Mouse (Mus musculus) 416B (cell line): ENCODE measurements around the gene Syt12.

Source experiments
- DNase-seq: peaks from one replicate; pipeline ENCODE4 v3.0.0; 2011; ENCODE audit warnings: low read depth

Gene Syt12

DNA sequence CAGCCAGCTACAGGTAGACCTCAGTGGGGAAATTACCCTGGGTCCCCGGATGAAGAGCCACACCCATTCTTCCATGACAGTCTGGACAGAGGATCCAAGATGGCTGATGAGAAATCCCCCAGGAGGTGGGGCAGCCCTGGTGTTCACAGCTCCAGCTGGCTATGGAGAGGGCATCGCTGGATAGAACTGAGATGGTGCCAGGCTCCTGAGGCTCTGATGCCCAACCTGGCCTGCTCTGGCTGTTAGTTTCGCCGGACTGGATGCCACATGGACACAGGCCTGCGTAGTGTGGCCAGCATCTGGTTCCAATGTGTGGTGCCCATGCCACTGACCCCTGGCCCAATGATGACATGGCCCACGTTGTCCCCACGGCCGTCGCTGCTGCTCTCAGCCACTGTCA, 29.8 kb downstream of the Syt12 start:
- no peak for DNase-seq

DNA sequence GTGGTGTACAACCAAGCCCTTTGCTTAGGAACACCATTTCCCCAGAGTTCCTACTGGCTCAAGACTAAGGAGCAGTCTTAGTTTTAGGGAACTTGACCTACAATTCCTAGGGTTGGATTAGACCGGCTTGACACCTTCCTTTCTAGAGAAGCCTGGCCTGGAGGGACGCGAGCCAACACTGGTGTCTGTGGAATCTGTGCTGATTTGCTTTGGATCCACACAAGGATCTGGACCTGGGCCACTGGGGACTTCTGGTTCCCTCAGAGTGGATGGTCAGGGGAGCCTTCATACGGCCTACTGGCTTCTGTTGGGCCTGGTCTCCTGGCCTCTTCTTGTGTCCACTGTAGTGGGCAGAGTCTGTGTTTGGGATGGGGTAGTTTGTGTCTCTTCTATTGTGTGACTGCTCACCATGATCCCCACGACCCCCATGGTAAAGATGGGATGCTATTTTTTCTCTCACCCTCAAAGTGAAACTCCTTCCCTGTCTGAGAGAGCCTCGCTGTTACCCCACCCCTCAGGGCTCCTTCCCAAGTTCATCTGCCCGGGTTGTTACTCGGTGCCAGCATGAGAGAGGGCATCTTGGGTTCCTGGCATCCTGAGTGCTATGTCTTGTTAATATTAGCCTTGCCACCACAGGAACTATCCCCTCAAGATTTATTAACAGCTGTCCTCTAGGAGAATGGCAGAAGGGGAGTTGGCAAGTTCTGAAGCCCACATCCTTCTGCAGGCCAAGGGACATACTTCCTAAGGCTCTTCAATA, 30.4 kb downstream of the Syt12 start:
- no peak for DNase-seq

DNA sequence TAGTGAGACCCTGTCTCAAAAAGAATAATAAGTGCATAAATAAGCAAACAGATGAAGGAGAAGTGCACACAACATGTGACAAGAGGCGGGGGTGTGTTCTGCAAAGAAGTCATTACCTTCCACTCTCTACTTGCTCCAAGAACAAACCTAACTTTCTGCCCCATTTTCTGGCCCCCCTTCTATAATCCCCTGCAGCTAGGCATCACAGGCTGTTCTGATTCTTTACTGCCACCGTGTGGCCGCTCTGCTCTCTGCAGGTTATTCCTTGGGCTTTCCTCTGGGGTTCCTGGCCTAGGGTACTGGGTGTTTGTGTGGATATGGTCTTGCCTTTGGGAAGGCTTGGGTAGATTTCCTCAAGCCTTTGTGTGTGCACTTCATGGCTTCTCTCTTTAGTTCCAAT, 34.8 kb downstream of the Syt12 start:
- DNase-seq, result peak; percentile 72

DNA sequence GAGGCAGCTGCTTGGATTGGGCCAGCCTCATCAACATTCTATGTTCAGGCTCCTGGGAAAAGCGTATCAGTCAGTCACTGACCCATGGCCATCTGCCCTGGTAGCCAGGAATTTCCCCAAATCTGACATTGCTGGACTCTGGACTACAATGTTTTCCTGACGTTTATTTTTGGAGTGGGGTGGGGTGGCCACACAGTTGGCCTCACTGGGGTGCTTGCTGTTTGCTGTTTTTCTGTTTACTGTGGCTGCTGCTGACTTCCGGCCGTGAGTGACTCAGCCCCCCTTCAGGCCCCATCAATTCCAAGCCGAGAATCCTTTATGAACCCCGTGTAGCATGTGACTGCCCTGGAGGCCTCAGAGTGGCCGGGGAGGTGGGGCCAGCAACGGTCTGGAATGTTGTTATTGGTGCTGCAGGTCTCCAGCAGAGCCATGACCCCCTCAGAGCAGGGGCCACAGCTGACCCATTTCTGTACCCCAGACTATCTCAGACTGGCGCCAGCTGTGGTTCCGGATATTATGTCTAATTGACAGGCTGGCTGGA, 35.6 kb downstream of the Syt12 start:
- DNase-seq, result peak; percentile 66

DNA sequence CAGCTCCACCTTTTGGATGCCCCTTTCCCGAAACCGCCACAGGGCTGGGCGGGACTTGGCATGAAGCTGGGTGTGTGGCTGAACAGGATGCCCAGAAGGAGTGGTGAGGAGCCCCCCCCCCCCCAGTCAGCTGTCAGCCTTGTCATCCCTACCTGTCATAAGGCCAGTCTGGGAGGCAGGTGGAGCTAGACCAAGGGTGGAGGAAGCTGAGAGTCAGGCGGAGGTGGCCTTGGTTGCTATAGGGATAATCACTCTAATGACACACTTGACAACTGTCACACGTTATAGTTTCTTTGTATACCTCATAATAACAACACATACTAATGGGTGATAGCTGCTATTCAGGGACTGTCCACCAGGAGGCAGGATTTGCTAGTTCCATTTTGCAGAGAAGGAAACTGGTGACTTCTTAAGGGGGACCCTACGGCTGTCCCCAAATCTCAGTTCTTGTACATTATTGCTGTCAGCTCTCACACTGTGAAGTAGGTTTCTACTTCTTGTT, 36.1 kb downstream of the Syt12 start:
- peak; percentile 84 for DNase-seq

DNA sequence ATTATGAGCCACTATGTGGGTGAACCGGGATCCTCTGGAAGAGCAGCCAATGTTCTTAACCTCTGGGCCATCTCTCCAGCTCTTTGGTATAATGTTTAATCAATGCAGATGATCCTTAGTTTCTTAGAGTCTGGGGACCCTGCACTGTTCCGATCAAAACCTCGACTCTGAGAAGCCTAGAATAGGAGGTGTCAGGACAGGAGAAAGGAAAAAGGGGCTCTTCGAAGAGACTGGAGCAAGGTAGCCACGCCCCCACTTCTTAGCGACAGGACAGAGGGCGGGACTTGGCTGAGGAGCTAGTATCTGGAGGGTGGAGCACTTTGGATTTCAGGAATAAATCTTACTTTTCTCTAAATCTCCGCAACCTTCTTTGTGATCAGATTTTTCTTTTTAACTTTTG, 37.0 kb downstream of the Syt12 start:
- DNase-seq, result no peak

DNA sequence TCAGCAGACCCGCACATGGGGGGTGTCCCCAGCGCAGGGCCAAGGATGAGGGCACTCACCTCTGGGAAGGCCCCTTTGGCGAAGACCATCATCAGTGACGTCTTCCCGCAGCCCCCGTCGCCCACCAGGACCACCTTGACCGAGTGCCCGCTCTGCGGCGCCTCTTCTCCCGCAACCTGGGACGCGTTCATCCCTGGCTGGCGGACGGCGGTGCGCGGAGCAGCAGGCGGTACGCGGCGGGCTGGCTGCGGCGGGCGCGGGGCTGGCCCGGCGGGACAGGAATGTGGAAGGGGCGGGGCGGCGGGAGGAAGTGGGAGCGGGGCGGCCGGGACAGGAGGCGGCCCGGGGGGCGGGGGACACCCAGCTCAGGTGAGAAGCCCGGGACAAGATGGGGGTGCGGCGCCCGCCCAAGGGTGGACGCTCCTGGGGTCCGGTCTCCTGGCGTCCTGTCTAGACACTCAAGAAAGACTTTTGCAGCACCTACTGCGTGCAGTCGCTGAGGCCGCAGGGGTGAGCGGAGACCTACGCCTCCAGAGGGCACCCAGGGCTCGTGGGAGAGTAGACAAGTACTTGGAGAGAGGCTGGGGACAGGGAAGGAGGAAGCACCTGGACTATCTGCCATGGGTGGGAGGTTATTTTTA, 38.0 kb downstream of the Syt12 start, which contains the start of gene Rhod:
TSS of gene Rhod (minus strand) at position 272 of the 641 bp plus-strand sequence.
- DNase-seq, result no peak

DNA sequence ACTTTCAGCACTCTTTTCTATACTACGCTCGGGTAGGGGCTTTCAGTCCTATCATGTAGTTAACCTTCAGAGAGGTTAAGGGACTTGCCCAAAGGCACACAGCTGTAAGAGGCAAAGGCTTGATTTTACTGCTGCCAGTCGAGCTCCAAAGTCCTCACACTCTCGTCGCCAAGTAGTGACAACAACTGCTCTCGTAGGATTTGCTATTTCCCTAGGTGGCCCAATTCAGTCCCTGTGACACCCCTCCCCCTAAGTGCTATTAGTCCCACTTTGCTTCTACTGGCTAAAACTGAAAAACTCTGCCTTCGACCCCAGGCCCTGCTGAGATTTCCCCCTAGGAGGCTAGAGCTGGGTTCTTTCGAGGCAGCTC, 38.5 kb downstream of the Syt12 start:
- DNase-seq, result no peak

DNA sequence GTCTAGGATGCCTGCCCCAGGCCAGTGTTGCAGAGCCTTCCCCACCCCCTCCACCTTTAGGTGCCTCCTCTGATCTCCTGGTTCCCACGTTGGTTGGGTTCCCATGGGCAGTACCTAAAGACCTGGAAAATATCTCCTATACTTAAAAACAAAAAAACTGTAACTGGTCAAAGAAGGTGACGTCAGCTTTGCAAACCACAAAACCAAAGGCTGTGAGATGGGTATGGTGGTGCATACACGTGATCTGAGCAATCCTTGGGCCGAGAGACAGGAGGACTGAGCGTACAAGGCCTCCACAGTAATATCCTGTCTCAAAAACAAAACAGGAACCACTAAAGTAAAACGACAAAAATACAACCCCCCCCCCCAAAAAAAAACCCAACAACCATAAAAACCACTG, 39.4 kb downstream of the Syt12 start:
- DNase-seq, result peak; percentile 90

DNA sequence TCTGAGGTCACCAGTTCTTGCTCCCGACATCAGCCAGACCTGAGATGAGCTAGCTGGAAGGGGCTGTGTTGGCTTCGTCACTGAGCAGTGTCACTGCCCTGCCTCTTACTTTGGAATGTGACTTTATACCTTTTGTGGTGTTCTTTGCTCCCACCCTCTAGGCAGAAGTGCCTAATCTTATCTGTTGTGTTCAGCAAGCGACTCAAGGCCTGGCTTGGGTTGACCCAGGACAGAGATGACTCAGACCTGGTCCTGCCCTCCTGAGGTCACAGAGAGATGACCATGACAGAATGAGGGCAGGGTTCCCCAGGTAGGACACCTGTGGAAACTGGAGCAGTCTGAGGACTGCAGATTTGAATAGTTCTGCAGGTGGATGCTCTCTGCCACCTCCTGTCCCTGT, 41.0 kb downstream of the Syt12 start:
- DNase-seq, result no peak

DNA sequence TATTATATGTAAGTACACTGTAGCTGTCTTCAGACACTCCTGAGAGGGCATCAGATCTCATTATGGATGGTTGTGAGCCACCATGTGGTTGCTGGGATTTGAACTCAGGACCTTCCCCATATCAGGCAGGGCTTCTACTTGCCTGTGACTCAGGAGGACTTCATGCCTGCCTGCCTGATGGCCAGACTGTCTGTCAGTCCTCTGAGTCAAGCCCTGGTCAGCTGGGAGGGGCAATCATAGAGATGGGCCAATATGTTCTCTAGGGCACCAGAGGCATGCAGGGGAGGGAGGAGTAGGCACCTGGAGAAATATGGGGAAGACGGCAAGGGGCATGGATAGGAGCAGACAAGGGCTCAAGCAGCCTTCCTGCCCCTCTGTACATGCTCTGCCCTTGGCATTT, 42.2 kb downstream of the Syt12 start:
- no peak for DNase-seq

DNA sequence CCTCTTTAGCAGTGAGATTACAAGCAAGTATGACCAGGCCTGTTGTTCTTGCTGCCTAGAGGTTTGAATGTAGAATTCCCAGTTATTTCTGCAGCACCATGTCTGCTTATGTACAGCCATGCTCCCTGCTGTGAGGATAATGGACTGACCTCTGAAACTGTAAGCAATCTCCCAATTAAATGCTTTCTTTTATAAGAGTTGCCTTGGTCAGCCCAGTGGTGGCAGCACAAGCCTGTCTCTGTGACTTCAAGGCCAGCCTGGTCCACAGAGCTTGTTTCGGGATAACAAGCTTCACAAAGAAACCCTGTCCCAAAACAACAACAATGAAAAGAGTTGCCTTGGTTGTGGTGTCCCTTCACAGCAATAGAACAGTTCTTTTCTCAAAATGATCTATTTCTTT, 43.5 kb downstream of the Syt12 start:
- DNase-seq, result peak; percentile 20

DNA sequence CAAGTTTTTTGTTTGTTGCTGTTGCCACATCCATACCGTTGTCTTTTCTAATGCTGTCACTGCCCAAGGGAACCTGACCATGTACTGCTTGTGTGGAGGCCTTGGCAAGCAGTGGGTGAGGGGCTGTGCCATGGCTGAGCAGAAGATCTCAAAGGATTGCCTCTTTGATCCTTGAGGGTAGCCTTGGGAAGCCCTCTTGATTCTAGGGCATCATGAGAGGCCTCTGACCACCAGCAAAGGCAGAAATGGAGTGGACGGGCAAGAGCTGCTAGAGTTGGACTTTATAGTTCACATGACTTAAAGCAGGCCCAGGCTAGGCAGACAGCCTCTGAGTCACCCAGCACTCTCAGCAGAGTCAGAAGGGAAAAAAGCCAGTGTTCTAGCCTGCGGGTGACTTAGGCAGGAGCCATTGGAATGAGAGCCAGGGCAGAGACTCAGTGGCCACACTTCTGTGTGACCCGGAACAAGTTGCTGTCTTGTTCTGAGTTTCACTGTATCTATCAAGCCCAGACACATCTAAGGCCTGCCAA, 47.1 kb downstream of the Syt12 start:
- DNase-seq, result no peak

DNA sequence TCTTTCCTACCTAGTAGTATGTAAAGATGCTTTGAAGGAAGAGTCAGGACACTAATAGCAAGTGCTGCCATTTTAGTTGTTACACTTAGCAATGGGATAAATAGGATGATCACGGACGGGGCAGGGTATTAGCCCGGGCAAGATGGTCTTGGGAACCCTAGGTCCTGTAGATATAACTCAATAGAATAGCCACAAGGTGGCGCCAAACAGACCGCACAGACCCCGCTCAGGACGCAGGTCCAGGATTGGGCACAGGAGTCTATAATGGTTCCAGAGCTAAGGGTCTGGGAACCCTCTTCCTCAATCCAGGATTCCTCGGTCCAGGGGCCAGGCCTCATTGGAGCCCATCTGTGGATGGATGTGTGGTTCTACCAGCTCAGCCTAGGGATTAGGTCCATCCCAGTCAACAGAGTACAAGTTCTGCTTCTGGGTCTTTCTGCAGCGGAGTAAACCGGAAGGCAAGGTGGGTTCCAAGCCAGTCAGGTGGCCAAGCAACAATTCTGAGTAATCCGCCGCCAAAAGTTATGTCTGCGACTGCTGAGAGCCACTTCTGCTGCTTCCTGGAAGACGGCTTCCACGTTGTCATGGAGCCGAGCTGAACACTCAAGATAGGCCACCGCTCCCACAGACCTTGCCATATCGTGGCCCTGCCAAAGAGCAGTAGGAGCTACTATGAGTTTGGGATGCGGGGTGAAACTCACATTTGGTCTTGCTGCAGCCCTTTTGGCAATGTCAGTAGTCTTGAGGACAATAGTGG, 51.5 kb downstream of the Syt12 start:
- peak; percentile 78 for DNase-seq

DNA sequence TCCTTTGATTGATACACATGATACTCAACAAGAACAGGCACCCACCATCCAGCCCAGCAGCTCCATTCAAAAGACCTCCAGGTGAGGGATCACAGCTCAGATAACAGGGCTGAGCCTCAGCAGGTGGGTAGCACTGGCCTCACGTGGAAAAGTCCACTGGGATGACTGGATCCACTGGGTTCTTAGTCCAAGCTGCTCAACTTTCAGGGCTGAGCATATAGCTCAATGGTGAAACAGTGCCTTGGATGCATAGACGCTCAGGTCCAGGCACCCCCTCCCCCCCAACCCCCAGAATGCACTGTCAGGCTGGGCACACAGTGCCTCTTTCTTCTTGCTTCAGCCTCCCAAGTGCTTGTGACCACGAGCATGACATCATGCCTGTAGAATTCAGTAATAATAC, 54.2 kb downstream of the Syt12 start:
- no peak for DNase-seq

DNA sequence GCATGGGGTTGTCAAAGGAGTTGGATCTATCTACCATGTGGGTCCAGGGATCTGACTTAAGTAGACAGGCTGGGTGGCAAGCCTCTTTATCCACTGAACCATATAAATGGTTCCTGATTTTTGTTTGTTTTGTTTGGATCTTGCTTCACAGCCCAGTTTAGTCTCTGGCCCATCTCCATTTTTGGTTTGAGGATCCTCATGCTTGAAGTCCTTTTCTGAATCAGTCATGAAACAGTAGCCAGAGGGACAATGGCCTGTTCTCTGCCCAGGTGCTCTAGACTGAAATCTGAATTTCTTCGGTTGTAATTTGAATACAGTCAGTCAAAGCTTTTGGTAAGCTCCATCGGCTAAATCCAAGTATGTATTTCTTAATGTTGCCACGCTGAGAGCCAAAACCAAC, 54.7 kb downstream of the Syt12 start:
- DNase-seq, result no peak

DNA sequence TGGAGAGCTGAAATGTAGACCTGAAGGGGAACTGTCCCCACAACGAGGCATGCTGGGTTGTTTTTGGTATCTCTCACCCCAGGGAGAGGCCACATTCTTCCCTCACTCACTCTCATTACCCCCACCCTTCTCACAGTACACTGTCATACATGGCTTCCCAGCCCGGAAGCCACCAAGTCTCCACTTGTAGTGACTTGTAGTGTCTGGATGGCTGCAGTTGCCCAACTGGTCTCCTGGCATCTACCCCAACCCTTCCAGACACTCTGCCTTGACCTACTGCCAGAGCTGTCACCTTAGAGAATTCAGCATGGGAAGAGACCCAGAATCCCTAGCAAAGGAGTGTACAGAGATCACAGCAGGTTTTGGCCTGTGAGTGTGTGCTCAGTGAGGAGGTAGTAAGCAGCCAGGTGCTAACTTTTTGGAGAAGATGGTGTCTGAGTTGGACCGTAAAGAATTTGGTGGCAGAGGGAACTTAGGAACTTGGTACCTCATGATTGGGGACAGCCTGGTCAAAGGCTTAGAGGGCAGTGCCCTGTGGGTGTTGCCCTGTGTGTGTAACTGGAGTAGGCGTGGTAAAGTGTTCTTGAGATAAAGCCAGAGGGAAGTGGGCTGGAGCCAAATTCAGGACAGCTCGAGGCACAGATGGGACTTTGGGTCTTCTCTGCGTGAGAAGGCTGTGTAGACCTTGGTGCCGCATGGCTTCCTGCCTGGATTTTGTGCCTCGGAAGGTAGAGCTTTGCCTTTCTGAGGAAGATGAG, 56.9 kb downstream of the Syt12 start:
- DNase-seq, result peak; percentile 54

DNA sequence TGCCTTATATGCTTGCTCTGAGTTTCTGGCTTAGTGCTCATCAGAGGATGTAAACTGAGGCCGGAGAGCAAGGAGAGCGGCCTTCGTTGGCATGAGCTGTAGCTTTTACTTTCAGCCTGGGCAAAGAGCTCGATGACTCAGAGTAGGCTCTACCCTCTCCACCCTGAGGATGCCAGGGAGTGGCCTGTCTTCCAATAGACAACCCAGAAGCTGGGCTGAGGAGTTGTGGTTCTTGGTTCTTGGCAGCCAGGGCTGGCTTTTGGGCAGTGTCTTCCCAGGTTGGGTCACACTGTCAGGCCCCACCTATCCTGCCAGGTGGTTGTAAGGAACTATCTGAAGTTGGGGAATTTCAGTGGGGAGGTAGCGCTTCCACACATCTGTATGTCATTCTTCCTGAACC, 57.5 kb downstream of the Syt12 start:
- no peak for DNase-seq

DNA sequence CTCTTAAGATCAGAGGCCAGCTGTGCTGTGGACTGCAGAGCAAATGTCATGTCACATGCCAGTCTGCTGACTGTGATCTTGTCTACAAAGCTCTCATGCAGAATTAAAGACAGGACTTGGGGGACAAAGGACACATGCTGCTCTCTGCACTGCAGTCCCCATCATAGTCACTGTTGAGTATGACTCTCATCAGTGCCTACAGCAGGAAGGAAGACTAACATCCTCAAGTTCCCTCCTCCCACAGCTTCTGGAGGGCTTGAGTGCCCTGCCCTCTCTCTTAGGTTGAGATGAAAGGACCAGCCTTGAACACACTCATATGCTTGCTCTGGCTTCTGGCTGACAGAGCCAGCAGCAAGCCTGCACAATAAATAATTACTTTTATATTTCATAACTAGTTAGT, 59.5 kb downstream of the Syt12 start:
- no peak for DNase-seq

DNA sequence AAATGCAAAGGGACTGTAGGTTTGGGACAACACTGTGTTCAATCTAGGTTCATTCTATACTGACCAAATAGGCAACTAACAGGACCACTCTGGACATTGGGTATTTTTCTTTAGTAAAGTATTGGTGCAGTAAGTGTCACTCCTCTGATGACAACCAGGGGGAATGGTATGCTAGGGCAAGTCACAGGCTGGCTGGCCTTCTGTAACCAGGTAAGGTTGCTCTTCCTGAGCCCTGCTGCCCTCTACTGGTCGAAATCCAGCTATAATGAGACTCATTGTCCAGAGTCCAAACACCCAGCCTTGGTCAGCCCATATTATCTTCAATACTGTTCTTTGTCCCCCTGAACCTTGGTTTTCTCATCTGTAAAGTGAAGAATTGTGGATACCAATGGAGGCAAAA, 60.1 kb downstream of the Syt12 start:
- peak; percentile 83 for DNase-seq

DNA sequence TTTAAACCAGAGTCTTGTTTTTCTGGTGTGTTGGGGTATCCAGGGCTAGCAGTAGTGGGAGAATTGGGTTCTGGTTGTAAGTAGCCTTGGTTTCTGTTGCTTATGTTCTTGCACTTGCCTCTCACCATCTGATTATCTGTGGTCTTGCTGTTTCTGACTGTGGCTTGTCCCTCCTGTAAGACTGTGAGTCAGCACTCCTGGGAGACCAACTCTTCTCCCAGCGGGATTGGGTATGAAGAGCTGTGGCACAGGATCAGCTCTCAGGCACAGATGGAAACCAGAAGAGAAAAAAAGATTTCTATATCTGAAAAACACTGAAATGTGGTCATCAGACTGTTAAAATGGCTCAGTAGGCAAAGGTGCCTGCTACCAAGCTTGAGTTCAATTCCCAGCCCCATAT, 62.6 kb downstream of the Syt12 start:
- no peak for DNase-seq

DNA sequence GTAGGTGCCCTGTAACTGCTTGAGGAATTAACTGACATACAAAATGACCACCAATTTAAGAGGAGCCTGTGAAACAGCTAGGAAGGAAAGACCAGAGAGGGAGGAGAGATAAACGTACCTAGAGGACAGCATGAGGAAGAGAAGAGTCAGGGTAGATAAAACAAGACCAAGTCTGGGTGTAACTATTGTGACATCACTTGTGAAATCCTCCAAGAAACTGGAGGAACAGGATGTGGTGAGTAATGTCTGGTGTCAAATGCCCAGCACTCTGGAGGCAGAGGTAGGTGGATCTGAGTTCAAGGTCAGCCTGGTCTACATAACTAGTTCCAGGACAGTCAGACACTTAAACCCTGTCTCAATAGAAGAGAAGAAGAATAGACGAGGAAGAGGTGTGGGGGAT, 68.2 kb downstream of the Syt12 start:
- peak; percentile 96 for DNase-seq
